Mouse (Mus musculus) heart, postnatal 0 days (tissue): ENCODE measurements around the gene Slc12a3. TPM values are rescaled to one million over a fixed set of nuclear protein-coding genes. Genes with fewer than 3 reads are reported as not detected.

Experiments used
- ATAC-seq: fragments of 200-750 bp; cut with Nextera tagmentation; 2 replicates; pipeline ENCODE4 v1.8.0; 2017; ENCODE audit warnings: low read depth, moderate number of reproducible peaks, moderate library complexity; ENCODE audit not compliant: insufficient read depth
- DNase-seq: peaks from one replicate; pipeline ENCODE4 v3.0.0-alpha.2; 2016; ENCODE audit warnings: low spot score
- H3K27ac ChIP-seq: fragments of 300-500 bp; sonication (generic); 2 replicates; pipeline ENCODE4 v1.5.1; 2014; ENCODE audit warnings: low read depth, mild to moderate bottlenecking
- H3K27me3 ChIP-seq: fragments of 300-500 bp; sonication (generic); 2 replicates; pipeline ENCODE4 v1.6.1; 2014; ENCODE audit warnings: low read length, mixed read lengths; ENCODE audit not compliant: control insufficient read depth, insufficient read depth
- H3K36me3 ChIP-seq: fragments of 300-500 bp; sonication (generic); replicated peaks from 2 replicates; pipeline ENCODE4 v1.6.1; 2014; ENCODE audit warnings: low read length, mixed read lengths; ENCODE audit not compliant: control insufficient read depth, insufficient read depth
- H3K4me1 ChIP-seq: fragments of 300-500 bp; sonication (generic); 2 replicates; pipeline ENCODE4 v1.6.1; 2014; ENCODE audit warnings: antibody characterized with exemption; ENCODE audit not compliant: control insufficient read depth, insufficient read depth
- H3K4me2 ChIP-seq: fragments of 300-500 bp; sonication (generic); 2 replicates; pipeline ENCODE4 v1.6.1; 2014; ENCODE audit warnings: low read depth, mild to moderate bottlenecking, low read length, moderate library complexity
- H3K4me3 ChIP-seq: fragments of 300-500 bp; sonication (generic); 2 replicates; pipeline ENCODE4 v1.5.1; 2014; ENCODE audit warnings: low read depth, low read length
- H3K9ac ChIP-seq: fragments of 300-500 bp; sonication (generic); replicated peaks from 2 replicates; pipeline ENCODE4 v1.6.1; 2014; ENCODE audit warnings: low read depth, low read length, mixed read lengths
- H3K9me3 ChIP-seq: fragments of 300-500 bp; sonication (generic); replicated peaks from 2 replicates; pipeline ENCODE4 v1.6.1; 2016; ENCODE audit warnings: low read length; ENCODE audit not compliant: control insufficient read depth
- CTCF ChIP-seq: IDR thresholded peaks from 2 replicates; pipeline ENCODE4 v1.5.1; 2016; ENCODE audit warnings: antibody characterized with exemption, control low read depth, low read depth
- EP300 ChIP-seq: IDR thresholded peaks from 2 replicates; pipeline ENCODE4 v1.6.1; 2016; ENCODE audit warnings: antibody characterized with exemption, low read depth
- WGBS: fragments of 180-500 bp; shearing (Covaris S2); extraction: QIAGEN DNeasy Blood & Tissue Kit; methylation state at CpG from one replicate; pipeline ENCODE4 v1.1.7; 2014; 5-methylcytosine and 5-hydroxymethylcytosine counted together
- polyA plus RNA-seq: library from polyadenylated mRNA; unstranded; fragments of >200 nt; fragmentation: Nextera tagmentation; extraction: Ambion mirVana; gene quantifications from 2 replicates; pipeline ENCODE4 v1.2.1, GENCODE M21; 2015
- total RNA-seq: library from RNA; depleted of rRNA; stranded (reverse); fragments of >200 nt; gene quantifications from 2 replicates; pipeline ENCODE4 v1.2.3, GENCODE M21; 2014; ENCODE audit warnings: low replicate concordance

The Slc12a3 gene
- total and polyA plus RNA-seq, 2 experiments from 2014 or later, result 0.07 TPM; not detected in 1

DNA sequence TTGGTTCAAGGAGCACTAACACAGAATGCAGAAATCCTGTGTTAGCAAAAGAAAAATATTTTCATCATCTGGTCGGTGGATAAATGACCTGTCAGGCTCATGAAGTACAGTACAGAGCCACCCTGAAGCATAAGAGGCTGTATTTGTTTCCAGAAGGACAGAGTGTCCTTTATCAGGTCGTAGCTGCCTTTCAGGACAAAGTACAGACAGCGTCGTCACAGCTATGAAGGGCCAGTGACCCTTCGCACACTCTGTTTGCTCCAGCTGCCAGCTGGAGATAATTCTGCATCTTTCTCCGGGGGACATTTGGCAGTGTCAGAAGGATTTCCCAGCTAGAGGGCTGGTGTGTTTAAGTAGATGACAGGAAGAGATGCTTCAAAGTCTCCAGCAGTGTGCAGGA is 63.6 kb downstream of the Slc12a3 start:
- no peak overlapping the region for H3K9ac ChIP-seq
- peaks cover 70% of the 10 kb centered on the region for H3K36me3 ChIP-seq
- no peak for TF ChIP-seq EP300
- no peak for TF ChIP-seq CTCF

DNA sequence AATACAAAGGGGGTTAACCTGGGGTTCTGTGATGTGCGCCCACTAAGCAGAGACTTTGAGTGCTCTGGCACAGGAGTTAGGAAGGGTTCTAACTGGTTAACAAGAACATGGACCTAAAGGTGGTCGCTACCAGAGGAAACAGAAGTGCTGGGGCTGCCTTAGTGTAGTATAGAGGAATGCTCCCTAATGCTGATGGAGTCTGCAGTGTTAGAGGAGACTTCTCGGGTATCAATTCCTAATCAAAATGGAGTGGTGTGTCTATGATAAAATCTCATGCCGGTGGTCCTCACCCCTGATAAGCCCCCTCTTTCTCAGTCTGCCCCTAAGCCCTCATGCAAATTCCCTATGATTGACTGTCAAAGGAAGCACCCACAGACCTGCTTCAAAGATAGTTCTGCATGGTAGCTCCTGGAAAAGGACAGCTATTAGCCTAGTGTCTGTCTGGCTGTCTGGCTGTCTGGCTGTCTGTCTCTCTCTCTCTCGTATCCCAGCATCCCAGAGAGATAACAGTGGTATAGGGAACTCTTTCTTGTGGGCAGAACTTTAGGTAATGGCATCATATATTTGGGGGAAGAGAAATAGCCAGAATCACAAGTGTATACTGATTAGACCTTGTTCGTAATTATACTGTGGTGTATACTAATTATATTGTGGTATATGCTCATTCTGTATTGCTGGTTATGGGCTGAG is 67.0 kb downstream of the Slc12a3 start:
- Histone ChIP-seq H3K9ac (no peak overlapping the region), H3K27me3 (no peaks in the 10 kb centered on the region), H3K4me3 (no peak overlapping the region), H3K4me1 (no peaks in the 10 kb centered on the region), H3K4me2 (no peak overlapping the region), H3K27ac (no peak overlapping the region), H3K36me3 (peaks cover 51% of the 10 kb centered on the region), H3K9me3 (no peaks in the 10 kb centered on the region)
- 84% methylated on average over 6 of the region's 6 CpGs for WGBS
- ATAC-seq (no peak), DNase-seq (no peak)
- TF ChIP-seq CTCF (no peak), EP300 (no peak)

More for the DNA sequence above, 63.6 kb downstream of the Slc12a3 start:
- Histone ChIP-seq H3K4me2 (no peak overlapping the region), H3K4me3 (no peak overlapping the region), H3K27ac (peak overlapping the region; percentile 53), H3K4me1 (no peaks in the 10 kb centered on the region), H3K27me3 (no peaks in the 10 kb centered on the region), H3K9me3 (no peaks in the 10 kb centered on the region)
- WGBS, result 22% methylated on average over 6 of the region's 6 CpGs
- ATAC-seq (peak; percentile 67), DNase-seq (peak; percentile 74)

- H3K4me1 ChIP-seq, result no peaks in the 10 kb centered on the region
- H3K4me3 ChIP-seq, result no peak overlapping the region
- peak overlapping the region; percentile 30; the same call in 1 of the 2 replicates for H3K27ac ChIP-seq
- peaks cover 40% of the 10 kb centered on the region for H3K36me3 ChIP-seq
- no peak overlapping the region for H3K9ac ChIP-seq
- DNase-seq (peak; percentile 62), ATAC-seq (peak; percentile 79)
- TF ChIP-seq EP300 (no peak), CTCF (peak; percentile 87)
- H3K4me2 ChIP-seq, result no peak overlapping the region
- H3K9me3 ChIP-seq, result no peaks in the 10 kb centered on the region
- 46% methylated on average over 11 of the region's 11 CpGs for WGBS
- H3K27me3 ChIP-seq, result no peaks in the 10 kb centered on the region
These were observed 68.1 kb downstream of the Slc12a3 start for GRCm38 (mm10) chr8:94396964-94397657.

GRCm38 (mm10) chr8:94398587-94398986 is 69.6 kb downstream of the Slc12a3 start:
- H3K4me2 ChIP-seq, result no peak overlapping the region
- H3K9ac ChIP-seq, result no peak overlapping the region
- no peak overlapping the region for H3K4me3 ChIP-seq
- TF ChIP-seq EP300, result no peak
- TF ChIP-seq CTCF, result no peak
- H3K9me3 ChIP-seq, result no peaks in the 10 kb centered on the region
- H3K4me1 ChIP-seq, result no peaks in the 10 kb centered on the region
- DNase-seq, result no peak
- WGBS, result 67% methylated on average over 6 of the region's 6 CpGs
- H3K36me3 ChIP-seq, result peaks cover 27% of the 10 kb centered on the region
- H3K27ac ChIP-seq, result no peak overlapping the region
- no peaks in the 10 kb centered on the region for H3K27me3 ChIP-seq
- no peak for ATAC-seq

GRCm38 (mm10) chr8:94399361-94399953 is 70.5 kb downstream of the Slc12a3 start:
- TF ChIP-seq EP300 (no peak), CTCF (no peak)
- no peak overlapping the region for H3K4me3 ChIP-seq
- no peaks in the 10 kb centered on the region for H3K9me3 ChIP-seq
- H3K27ac ChIP-seq, result no peak overlapping the region
- H3K27me3 ChIP-seq, result no peaks in the 10 kb centered on the region
- WGBS, result 54% methylated on average over 3 of the region's 3 CpGs
- H3K36me3 ChIP-seq, result peaks cover 18% of the 10 kb centered on the region
- H3K4me1 ChIP-seq, result no peaks in the 10 kb centered on the region
- no peak overlapping the region for H3K4me2 ChIP-seq
- no peak overlapping the region for H3K9ac ChIP-seq
- ATAC-seq (no peak), DNase-seq (no peak)
